Mouse (Mus musculus): Measurements from ENCODE around the gene Notch2. TPM values are rescaled to one million over a fixed set of nuclear protein-coding genes. Genes with fewer than 3 reads are reported as not detected.
"Not testable (repeated sequence)": the region's sequence is repeated elsewhere in the genome, so short reads cannot be mapped to it uniquely, and the experiment has no call there.

Gene Notch2
- polyA plus RNA-seq, 1 experiment from 2014 or later: 14.5 TPM

- Histone ChIP-seq H3K36me3 (ENCODE audit: control insufficient read depth, insufficient read depth, low read length) (peaks cover 94% of the 10 kb centered on the region), H3K27me3 (ENCODE audit: control insufficient read depth, insufficient read depth, low read length) (no peaks in the 10 kb centered on the region), H3K4me3 (ENCODE audit: control insufficient read depth in 1 of 2, insufficient read depth in 1 of 2, low read depth in 1 of 2, low read length in 2 of 2) (no peak overlapping the region), H3K9ac (ENCODE audit: low read length) (no peak overlapping the region), H3K9me3 (ENCODE audit: control insufficient read depth, low read length) (no peaks in the 10 kb centered on the region), H3K27ac (replicated peaks in 1 of 2; ENCODE audit: control insufficient read depth in 1 of 2, insufficient read depth in 1 of 2, low read depth in 2 of 2, low read length in 2 of 2) (no peak overlapping the region), H3K4me1 (ENCODE audit: control insufficient read depth in 2 of 2, insufficient read depth in 2 of 2, low read length in 2 of 2) (no peaks in the 10 kb centered on the region), H3K4me2 (ENCODE audit: low read length) (no peak overlapping the region)
- WGBS: 81% methylated on average over 3 of the region's 3 CpGs
- ATAC-seq (ENCODE audit: insufficient number of reproducible peaks, insufficient read depth, low FRiP score, low read depth): no peak
Measured at GRCm38 (mm10) chr3:98118252-98118651, 104.9 kb downstream of the Notch2 start.

GRCm38 (mm10) chr3:98119338-98119737 lies 106.0 kb downstream of the Notch2 start:
- H3K36me3 ChIP-seq (ENCODE audit: control insufficient read depth, insufficient read depth, low read length): peaks cover 95% of the 10 kb centered on the region
- no peak overlapping the region for H3K27ac ChIP-seq (replicated peaks in 1 of 2; ENCODE audit: control insufficient read depth in 1 of 2, insufficient read depth in 1 of 2, low read depth in 2 of 2, low read length in 2 of 2)
- no peaks in the 10 kb centered on the region for H3K27me3 ChIP-seq (ENCODE audit: control insufficient read depth, insufficient read depth, low read length)
- no peak overlapping the region for H3K9ac ChIP-seq (ENCODE audit: low read length)
- ATAC-seq (ENCODE audit: insufficient number of reproducible peaks, insufficient read depth, low FRiP score, low read depth): no peak
- 80% methylated on average over 6 of the region's 6 CpGs for WGBS
- H3K4me2 ChIP-seq (ENCODE audit: low read length): no peak overlapping the region
- H3K4me3 ChIP-seq (ENCODE audit: control insufficient read depth in 1 of 2, insufficient read depth in 1 of 2, low read depth in 1 of 2, low read length in 2 of 2): no peak overlapping the region
- H3K9me3 ChIP-seq (ENCODE audit: control insufficient read depth, low read length): no peaks in the 10 kb centered on the region
- no peaks in the 10 kb centered on the region for H3K4me1 ChIP-seq (ENCODE audit: control insufficient read depth in 2 of 2, insufficient read depth in 2 of 2, low read length in 2 of 2)

GRCm38 (mm10) chr3:98120884-98121283 lies 107.6 kb downstream of the Notch2 start:
- no peaks in the 10 kb centered on the region for H3K27me3 ChIP-seq (ENCODE audit: control insufficient read depth, insufficient read depth, low read length)
- no peak overlapping the region for H3K9ac ChIP-seq (ENCODE audit: low read length)
- 0 out of 4 replicates have a peak, but pooled peaks cover 0 to 2% of the 10 kb centered on the region in 2 experiments for H3K4me1 ChIP-seq (ENCODE audit: control insufficient read depth in 2 of 2, insufficient read depth in 2 of 2, low read length in 2 of 2)
- H3K4me3 ChIP-seq (ENCODE audit: control insufficient read depth in 1 of 2, insufficient read depth in 1 of 2, low read depth in 1 of 2, low read length in 2 of 2): no peak overlapping the region
- H3K9me3 ChIP-seq (ENCODE audit: control insufficient read depth, low read length): no peaks in the 10 kb centered on the region
- ATAC-seq (ENCODE audit: insufficient number of reproducible peaks, insufficient read depth, low FRiP score, low read depth): no peak
- 89% methylated on average over 6 of the region's 6 CpGs for WGBS
- peaks cover 97% of the 10 kb centered on the region for H3K36me3 ChIP-seq (ENCODE audit: control insufficient read depth, insufficient read depth, low read length)
- H3K27ac ChIP-seq (replicated peaks in 1 of 2; ENCODE audit: control insufficient read depth in 1 of 2, insufficient read depth in 1 of 2, low read depth in 2 of 2, low read length in 2 of 2): no peak overlapping the region
- H3K4me2 ChIP-seq (ENCODE audit: low read length): no peak overlapping the region

GRCm38 (mm10) chr3:98127775-98128174 lies 114.4 kb downstream of the Notch2 start:
- 98% methylated on average over 2 of the region's 2 CpGs for WGBS
- Histone ChIP-seq H3K4me3 (ENCODE audit: control insufficient read depth in 1 of 2, insufficient read depth in 1 of 2, low read depth in 1 of 2, low read length in 2 of 2) (no peak overlapping the region), H3K4me2 (ENCODE audit: low read length) (no peak overlapping the region), H3K9me3 (ENCODE audit: control insufficient read depth, low read length) (no peaks in the 10 kb centered on the region), H3K27me3 (ENCODE audit: control insufficient read depth, insufficient read depth, low read length) (no peaks in the 10 kb centered on the region), H3K4me1 (ENCODE audit: control insufficient read depth in 2 of 2, insufficient read depth in 2 of 2, low read length in 2 of 2) (0 out of 4 replicates have a peak, but pooled peaks cover 0 to 2% of the 10 kb centered on the region in 2 experiments), H3K27ac (replicated peaks in 1 of 2; ENCODE audit: control insufficient read depth in 1 of 2, insufficient read depth in 1 of 2, low read depth in 2 of 2, low read length in 2 of 2) (no peak overlapping the region), H3K36me3 (ENCODE audit: control insufficient read depth, insufficient read depth, low read length) (peaks cover 93% of the 10 kb centered on the region), H3K9ac (ENCODE audit: low read length) (no peak overlapping the region)
- no peak for ATAC-seq (ENCODE audit: insufficient number of reproducible peaks, insufficient read depth, low FRiP score, low read depth)

- 52% methylated on average over 5 of the region's 5 CpGs for WGBS
- Histone ChIP-seq H3K4me1 (ENCODE audit: control insufficient read depth in 2 of 2, insufficient read depth in 2 of 2, low read length in 2 of 2) (0 out of 4 replicates have a peak, but pooled peaks cover 0 to 2% of the 10 kb centered on the region in 2 experiments), H3K36me3 (ENCODE audit: control insufficient read depth, insufficient read depth, low read length) (peaks cover 93% of the 10 kb centered on the region), H3K4me3 (ENCODE audit: control insufficient read depth in 1 of 2, insufficient read depth in 1 of 2, low read depth in 1 of 2, low read length in 2 of 2) (no peak overlapping the region), H3K4me2 (ENCODE audit: low read length) (no peak overlapping the region), H3K9me3 (ENCODE audit: control insufficient read depth, low read length) (no peaks in the 10 kb centered on the region), H3K27ac (replicated peaks in 1 of 2; ENCODE audit: control insufficient read depth in 1 of 2, insufficient read depth in 1 of 2, low read depth in 2 of 2, low read length in 2 of 2) (no peak overlapping the region), H3K27me3 (ENCODE audit: control insufficient read depth, insufficient read depth, low read length) (no peaks in the 10 kb centered on the region), H3K9ac (ENCODE audit: low read length) (no peak overlapping the region)
- ATAC-seq (ENCODE audit: insufficient number of reproducible peaks, insufficient read depth, low FRiP score, low read depth): no peak
Measured at GRCm38 (mm10) chr3:98128716-98129115, 115.4 kb downstream of the Notch2 start.

GRCm38 (mm10) chr3:98132140-98132539 lies 118.8 kb downstream of the Notch2 start:
- ATAC-seq (ENCODE audit: insufficient number of reproducible peaks, insufficient read depth, low FRiP score, low read depth); H3K9me3 ChIP-seq (ENCODE audit: control insufficient read depth, low read length); H3K27ac ChIP-seq (replicated peaks in 1 of 2; ENCODE audit: control insufficient read depth in 1 of 2, insufficient read depth in 1 of 2, low read depth in 2 of 2, low read length in 2 of 2); H3K4me1 ChIP-seq (ENCODE audit: control insufficient read depth in 2 of 2, insufficient read depth in 2 of 2, low read length in 2 of 2); H3K4me3 ChIP-seq (ENCODE audit: control insufficient read depth in 1 of 2, insufficient read depth in 1 of 2, low read depth in 1 of 2, low read length in 2 of 2); H3K27me3 ChIP-seq (ENCODE audit: control insufficient read depth, insufficient read depth, low read length); H3K4me2 ChIP-seq (ENCODE audit: low read length); H3K9ac ChIP-seq (ENCODE audit: low read length): not testable (repeated sequence)
- peaks cover 93% of the 10 kb centered on the region for H3K36me3 ChIP-seq (ENCODE audit: control insufficient read depth, insufficient read depth, low read length)
- 95% methylated on average over 4 of the region's 4 CpGs for WGBS

- Histone ChIP-seq H3K4me2 (ENCODE audit: low read length) (no peak overlapping the region), H3K4me1 (ENCODE audit: control insufficient read depth in 2 of 2, insufficient read depth in 2 of 2, low read length in 2 of 2) (no peaks in the 10 kb centered on the region), H3K27ac (replicated peaks in 1 of 2; ENCODE audit: control insufficient read depth in 1 of 2, insufficient read depth in 1 of 2, low read depth in 2 of 2, low read length in 2 of 2) (no peak overlapping the region), H3K36me3 (ENCODE audit: control insufficient read depth, insufficient read depth, low read length) (peaks cover 94% of the 10 kb centered on the region), H3K27me3 (ENCODE audit: control insufficient read depth, insufficient read depth, low read length) (no peaks in the 10 kb centered on the region), H3K9ac (ENCODE audit: low read length) (no peak overlapping the region), H3K9me3 (ENCODE audit: control insufficient read depth, low read length) (no peaks in the 10 kb centered on the region), H3K4me3 (ENCODE audit: control insufficient read depth in 1 of 2, insufficient read depth in 1 of 2, low read depth in 1 of 2, low read length in 2 of 2) (no peak overlapping the region)
- WGBS: 87% methylated on average over 8 of the region's 8 CpGs
- no peak for ATAC-seq (ENCODE audit: insufficient number of reproducible peaks, insufficient read depth, low FRiP score, low read depth)
Measured at GRCm38 (mm10) chr3:98132636-98133035, 119.3 kb downstream of the Notch2 start.

- 93% methylated on average over 15 of the region's 15 CpGs for WGBS
- H3K4me2 ChIP-seq (ENCODE audit: low read length): no peak overlapping the region
- peaks cover 96% of the 10 kb centered on the region for H3K36me3 ChIP-seq (ENCODE audit: control insufficient read depth, insufficient read depth, low read length)
- H3K4me3 ChIP-seq (ENCODE audit: control insufficient read depth in 1 of 2, insufficient read depth in 1 of 2, low read depth in 1 of 2, low read length in 2 of 2): no peak overlapping the region
- H3K9me3 ChIP-seq (ENCODE audit: control insufficient read depth, low read length): no peaks in the 10 kb centered on the region
- no peak for ATAC-seq (ENCODE audit: insufficient number of reproducible peaks, insufficient read depth, low FRiP score, low read depth)
- H3K27me3 ChIP-seq (ENCODE audit: control insufficient read depth, insufficient read depth, low read length): no peaks in the 10 kb centered on the region
- no peaks in the 10 kb centered on the region for H3K4me1 ChIP-seq (ENCODE audit: control insufficient read depth in 2 of 2, insufficient read depth in 2 of 2, low read length in 2 of 2)
- no peak overlapping the region for H3K9ac ChIP-seq (ENCODE audit: low read length)
- H3K27ac ChIP-seq (replicated peaks in 1 of 2; ENCODE audit: control insufficient read depth in 1 of 2, insufficient read depth in 1 of 2, low read depth in 2 of 2, low read length in 2 of 2): no peak overlapping the region
Measured at GRCm38 (mm10) chr3:98141456-98141855, 128.1 kb downstream of the Notch2 start.
